Mouse (Mus musculus) intestine, postnatal 0 days (tissue): ENCODE data around the gene Unc13a. TPM values are rescaled to one million over a fixed set of nuclear protein-coding genes. Genes with fewer than 3 reads are reported as not detected.
A peak's percentile ranks its signal among the peaks of the same experiment; 100 is the strongest.

Experiments
- ATAC-seq: fragments of 200-750 bp; cut with Nextera tagmentation; 2 replicates; pipeline ENCODE4 v1.8.0; 2017; ENCODE audit warnings: mild to moderate bottlenecking, moderate TSS enrichment, moderate library complexity
- H3K27ac ChIP-seq: fragments of 300-500 bp; sonication (generic); 2 replicates; pipeline ENCODE4 v1.5.1; 2014; ENCODE audit warnings: mild to moderate bottlenecking, low read depth, low read length, moderate library complexity
- H3K27me3 ChIP-seq: fragments of 300-500 bp; sonication (generic); replicated peaks from 2 replicates; pipeline ENCODE4 v1.6.1; 2014; ENCODE audit warnings: low read length, mixed read lengths; ENCODE audit not compliant: control insufficient read depth, insufficient read depth
- H3K36me3 ChIP-seq: fragments of 300-500 bp; sonication (generic); 2 replicates; pipeline ENCODE4 v1.6.1; 2014; ENCODE audit warnings: mild to moderate bottlenecking, moderate library complexity; ENCODE audit not compliant: control insufficient read depth, insufficient read depth
- H3K4me1 ChIP-seq: fragments of 300-500 bp; sonication (generic); replicated peaks from 2 replicates; pipeline ENCODE4 v1.6.1; 2014; ENCODE audit warnings: antibody characterized with exemption, low read length, mixed read lengths; ENCODE audit not compliant: control insufficient read depth, insufficient read depth
- H3K4me2 ChIP-seq: fragments of 300-500 bp; sonication (generic); replicated peaks from 2 replicates; pipeline ENCODE4 v1.6.1; 2014; ENCODE audit warnings: low read depth, mild to moderate bottlenecking, moderate library complexity
- H3K4me3 ChIP-seq: fragments of 300-500 bp; sonication (generic); 2 replicates; pipeline ENCODE4 v1.5.1; 2014; ENCODE audit warnings: low read depth, low read length
- H3K9ac ChIP-seq: fragments of 300-500 bp; sonication (generic); 2 replicates; pipeline ENCODE4 v1.6.1; 2014; ENCODE audit warnings: mild to moderate bottlenecking, low read depth, low read length
- H3K9me3 ChIP-seq: fragments of 300-500 bp; sonication (generic); 2 replicates; pipeline ENCODE4 v1.6.1; 2016; ENCODE audit warnings: mixed run types; ENCODE audit not compliant: control insufficient read depth
- CTCF ChIP-seq: sonication (generic); IDR thresholded peaks from 2 replicates; pipeline ENCODE4 v1.5.1; 2016; ENCODE audit warnings: low read depth, mild to moderate bottlenecking, control low read depth, antibody characterized with exemption, moderate library complexity
- WGBS: fragments of 180-500 bp; shearing (Covaris S2); extraction: QIAGEN DNeasy Blood & Tissue Kit; methylation state at CpG from one replicate; pipeline ENCODE4 v1.1.7; 2014; 5-methylcytosine and 5-hydroxymethylcytosine counted together
- polyA plus RNA-seq: library from polyadenylated mRNA; unstranded; fragments of >200 nt; fragmentation: Nextera tagmentation; extraction: Ambion mirVana; gene quantifications from 2 replicates; pipeline ENCODE4 v1.2.1, GENCODE M21; 2015

The Unc13a gene
- polyA plus RNA-seq, 1 experiment from 2014 or later, result 0.72 TPM

- Histone ChIP-seq H3K4me1 (peaks cover 4% of the 10 kb centered on the region; the same call in 1 of the 2 replicates), H3K4me3 (no peak overlapping the region), H3K27me3 (peaks cover 61% of the 10 kb centered on the region), H3K9ac (no peak overlapping the region), H3K9me3 (no peaks in the 10 kb centered on the region), H3K36me3 (peaks cover 9% of the 10 kb centered on the region; the same call in 1 of the 2 replicates), H3K27ac (no peak overlapping the region), H3K4me2 (no peak overlapping the region)
- no peak for ATAC-seq
- 38% methylated on average over 10 of the region's 10 CpGs for WGBS
- TF ChIP-seq CTCF, result no peak
Observed at GRCm38 (mm10) chr8:71684701-71685100, 13.1 kb upstream of the Unc13a start.

- Histone ChIP-seq H3K9me3 (no peaks in the 10 kb centered on the region), H3K27me3 (peaks cover 43% of the 10 kb centered on the region), H3K4me2 (no peak overlapping the region), H3K27ac (no peak overlapping the region), H3K4me3 (no peak overlapping the region), H3K36me3 (peaks cover 9% of the 10 kb centered on the region; the same call in 1 of the 2 replicates), H3K9ac (no peak overlapping the region), H3K4me1 (peaks cover 4% of the 10 kb centered on the region; the same call in 1 of the 2 replicates)
- 82% methylated on average over 12 of the region's 12 CpGs for WGBS
- TF ChIP-seq CTCF, result no peak
- ATAC-seq, result no peak
Observed at GRCm38 (mm10) chr8:71682832-71683231, 11.3 kb upstream of the Unc13a start.

GRCm38 (mm10) chr8:71681369-71681915 is 9.9 kb upstream of the Unc13a start:
- Histone ChIP-seq H3K27ac (no peak overlapping the region), H3K4me2 (no peak overlapping the region), H3K27me3 (peaks cover 29% of the 10 kb centered on the region), H3K4me3 (no peak overlapping the region), H3K9me3 (no peaks in the 10 kb centered on the region), H3K9ac (no peak overlapping the region), H3K36me3 (peaks cover 9% of the 10 kb centered on the region; the same call in 1 of the 2 replicates), H3K4me1 (peaks cover 2% of the 10 kb centered on the region)
- TF ChIP-seq CTCF, result no peak
- 44% methylated on average over 18 of the region's 18 CpGs for WGBS
- no peak for ATAC-seq

GRCm38 (mm10) chr8:71680471-71680870 is 8.9 kb upstream of the Unc13a start:
- no peak overlapping the region for H3K9ac ChIP-seq
- no peak for ATAC-seq
- no peaks in the 10 kb centered on the region for H3K9me3 ChIP-seq
- H3K27me3 ChIP-seq, result peaks cover 20% of the 10 kb centered on the region
- TF ChIP-seq CTCF, result no peak
- no peak overlapping the region for H3K4me2 ChIP-seq
- H3K27ac ChIP-seq, result no peak overlapping the region
- peaks cover 9% of the 10 kb centered on the region; the same call in 1 of the 2 replicates for H3K36me3 ChIP-seq
- H3K4me3 ChIP-seq, result no peak overlapping the region
- WGBS, result 38% methylated on average over 21 of the region's 21 CpGs
- no peaks in the 10 kb centered on the region; the same call in 1 of the 2 replicates for H3K4me1 ChIP-seq

GRCm38 (mm10) chr8:71679550-71680168 is 8.1 kb upstream of the Unc13a start:
- peaks cover 9% of the 10 kb centered on the region; the same call in 1 of the 2 replicates for H3K36me3 ChIP-seq
- H3K4me3 ChIP-seq, result 0 out of 2 replicates have a peak overlapping the region, but pooled peaks have one; percentile 13
- no peak overlapping the region for H3K27ac ChIP-seq
- peak overlapping the region; percentile 53 for H3K4me2 ChIP-seq
- H3K9me3 ChIP-seq, result no peaks in the 10 kb centered on the region
- H3K27me3 ChIP-seq, result peaks cover 12% of the 10 kb centered on the region
- H3K4me1 ChIP-seq, result no peaks in the 10 kb centered on the region; the same call in 1 of the 2 replicates
- no peak for ATAC-seq
- no peak for TF ChIP-seq CTCF
- H3K9ac ChIP-seq, result no peak overlapping the region
- 19% methylated on average over 46 of the region's 46 CpGs for WGBS

GRCm38 (mm10) chr8:71679116-71679515 is 7.6 kb upstream of the Unc13a start:
- H3K9ac ChIP-seq, result no peak overlapping the region
- no peak for ATAC-seq
- H3K9me3 ChIP-seq, result no peaks in the 10 kb centered on the region
- H3K27ac ChIP-seq, result no peak overlapping the region
- peak overlapping the region; percentile 53 for H3K4me2 ChIP-seq
- peaks cover 9% of the 10 kb centered on the region; the same call in 1 of the 2 replicates for H3K36me3 ChIP-seq
- H3K27me3 ChIP-seq, result peaks cover 8% of the 10 kb centered on the region
- 0 out of 2 replicates have a peak overlapping the region, but pooled peaks have one; percentile 13 for H3K4me3 ChIP-seq
- TF ChIP-seq CTCF, result peak; percentile 7; the same call in 1 of the 2 replicates
- no peaks in the 10 kb centered on the region; the same call in 1 of the 2 replicates for H3K4me1 ChIP-seq
- 51% methylated on average over 16 of the region's 16 CpGs for WGBS
